Mouse (Mus musculus): ENCODE results near the gene Trpv5.

GRCm38 (mm10) chr6:41641173-41641866 lies 39.2 kb downstream of the Trpv5 start:
- TF ChIP-seq CTCF (IDR thresholded peaks at IDR 0.05; ENCODE audit: low read depth) (no peak), EP300 (IDR thresholded peaks at IDR 0.05; ENCODE audit: low read depth) (no peak)

Measured in heart, postnatal 0 days (tissue).